Mouse (Mus musculus) ES-Bruce4 (cell line): ENCODE results near the gene Fbxo21.

Source experiments
- CTCF ChIP-seq: IDR thresholded peaks from one replicate; pipeline ENCODE4 v1.8.1; 2011; ENCODE audit warnings: low read depth, low read length
- EP300 ChIP-seq: IDR thresholded peaks from 2 replicates; pipeline ENCODE4 v1.6.1; 2011; ENCODE audit warnings: low read depth, low read length; ENCODE audit not compliant: insufficient read depth
- POLR2A ChIP-seq: IDR thresholded peaks from one replicate; pipeline ENCODE4 v1.8.1; 2011; ENCODE audit warnings: low read length; ENCODE audit not compliant: insufficient read depth

DNA sequence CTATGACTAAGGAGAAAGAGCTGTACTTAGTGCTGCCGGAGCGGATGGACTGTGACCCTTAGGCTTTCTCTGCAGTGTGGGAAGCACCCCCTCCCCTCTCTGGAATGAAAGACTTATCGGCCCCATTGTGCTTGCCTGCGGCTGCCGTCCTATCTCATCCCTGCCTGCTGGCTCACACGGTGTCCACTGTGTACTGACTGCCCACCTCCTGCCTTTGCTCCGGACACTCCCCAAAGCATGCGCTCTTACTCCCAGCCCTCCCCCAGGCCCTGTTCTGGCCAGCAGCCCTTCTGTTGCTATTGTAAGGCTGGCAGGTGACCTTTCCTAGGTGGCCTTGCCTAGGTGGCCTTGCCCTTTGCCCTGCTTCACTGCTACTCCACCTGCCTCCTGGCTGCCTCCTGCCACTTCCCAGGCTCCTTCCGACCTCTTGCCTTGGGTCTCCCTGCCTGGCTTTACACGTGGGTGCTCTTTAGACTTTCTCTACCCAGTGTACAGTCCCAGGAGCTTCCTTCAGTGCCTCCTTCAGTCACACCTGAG is 21.0 kb downstream of the Fbxo21 start:
- TF ChIP-seq CTCF (no peak), POLR2A (no peak), EP300 (no peak)
